Mouse (Mus musculus): Measurements from ENCODE around the gene Phf3.

- TF ChIP-seq CTCF (IDR thresholded peaks at IDR 0.05; ENCODE audit: control insufficient read depth, insufficient read depth, insufficient read length) (no peak), MYOD1 (IDR thresholded peaks at IDR 0.05; ENCODE audit: control insufficient read depth, insufficient read length, low read depth) (no peak), CEBPB (IDR thresholded peaks at IDR 0.05; ENCODE audit: low read depth) (no peak), MAX (IDR thresholded peaks at IDR 0.05) (no peak), USF1 (IDR thresholded peaks at IDR 0.05; ENCODE audit: low read depth) (no peak), MYOG (IDR thresholded peaks at IDR 0.05; ENCODE audit: control insufficient read depth, extremely low read depth, insufficient read length) (no peak)
These were observed 80.3 kb downstream of the Phf3 start for GRCm38 (mm10) chr1:30793357-30793883.

Measured in C2C12 (cell line).